Mouse (Mus musculus): ENCODE results near the gene Dmd. TPM values are rescaled to one million over a fixed set of nuclear protein-coding genes. Genes with fewer than 3 reads are reported as not detected.

Dmd gene
- total and polyA plus RNA-seq, 3 experiments: not detected

GRCm38 (mm10) chrX:85077605-85078004 lies 2128.9 kb downstream of the Dmd start:
- DNase-seq (ENCODE audit: low read depth, low spot score): no peak
- H3K27ac ChIP-seq (ENCODE audit: control insufficient read depth, low read depth, low read length): no peak overlapping the region
- H3K9ac ChIP-seq (ENCODE audit: control insufficient read depth, low read depth, low read length, poor library complexity, severe bottlenecking): no peak overlapping the region
- no peak for TF ChIP-seq SIN3A (IDR thresholded peaks at IDR 0.05; ENCODE audit: low read length)
- no peak for TF ChIP-seq GATA1 (IDR thresholded peaks at IDR 0.05; ENCODE audit: low read depth, low read length)
- no peak for TF ChIP-seq E2F4 (IDR thresholded peaks at IDR 0.05; ENCODE audit: borderline replicate concordance, low read depth, low read length)
- no peak for TF ChIP-seq ZC3H11A (IDR thresholded peaks at IDR 0.05; ENCODE audit: low read depth, low read length)
- TF ChIP-seq POLR2AphosphoS5 (IDR thresholded peaks at IDR 0.05; ENCODE audit: borderline replicate concordance, low read depth, low read length): no peak
- TF ChIP-seq BHLHE40 (IDR thresholded peaks at IDR 0.05; ENCODE audit: borderline replicate concordance, low read depth, low read length): no peak
- TF ChIP-seq USF2 (IDR thresholded peaks at IDR 0.05; ENCODE audit: borderline replicate concordance in 1 of 2, insufficient read depth in 1 of 2, low read depth in 1 of 2, low read length in 2 of 2): no peak
- no peak for TF ChIP-seq RCOR1 (IDR thresholded peaks at IDR 0.05; ENCODE audit: low read depth, low read length)
- TF ChIP-seq UBTF (IDR thresholded peaks at IDR 0.05; ENCODE audit: borderline replicate concordance, insufficient read depth, low read depth, low read length): no peak
- TF ChIP-seq NRF1 (IDR thresholded peaks at IDR 0.05; ENCODE audit: insufficient read depth, low read depth, low read length, poor library complexity, severe bottlenecking): no peak
- TF ChIP-seq ZNF384 (IDR thresholded peaks at IDR 0.05; ENCODE audit: low read depth, low read length): no peak
- TF ChIP-seq POLR2AphosphoS2 (IDR thresholded peaks at IDR 0.05; ENCODE audit: low read length): no peak
- no peak for TF ChIP-seq CTCF (IDR thresholded peaks at IDR 0.05 in 2 of 3, conservative IDR thresholded peaks at IDR 0.05 in 1 of 3; ENCODE audit: control insufficient read depth in 1 of 3, insufficient read depth in 1 of 3, low read depth in 2 of 3, low read length in 3 of 3, poor library complexity in 1 of 3, severe bottlenecking in 1 of 3)
- no peak for TF ChIP-seq EP300 (IDR thresholded peaks at IDR 0.05; ENCODE audit: low read depth in 1 of 2, low read length in 2 of 2)
- TF ChIP-seq USF1 (IDR thresholded peaks at IDR 0.05; ENCODE audit: low read depth, low read length): no peak
- no peak for TF ChIP-seq ZKSCAN1 (IDR thresholded peaks at IDR 0.05; ENCODE audit: low read depth, low read length)
- no peak for TF ChIP-seq MYC (IDR thresholded peaks at IDR 0.05; ENCODE audit: low read depth, low read length)
- TF ChIP-seq POLR2A (IDR thresholded peaks at IDR 0.05; ENCODE audit: control insufficient read depth in 1 of 2, insufficient read depth in 1 of 2, low read depth in 1 of 2, low read length in 2 of 2, poor library complexity in 1 of 2): no peak
- TF ChIP-seq TCF12 (IDR thresholded peaks at IDR 0.05; ENCODE audit: low read depth, low read length): no peak
- H3K79me2 ChIP-seq (ENCODE audit: control insufficient read depth, insufficient read depth, low read length, poor library complexity): no peaks in the 10 kb centered on the region
- H3K36me3 ChIP-seq (ENCODE audit: control insufficient read depth in 1 of 2, insufficient read depth in 2 of 2, low read length in 2 of 2): no peaks in the 10 kb centered on the region
- H3K4me1 ChIP-seq (ENCODE audit: control insufficient read depth in 1 of 2, insufficient read depth in 2 of 2, low read length in 2 of 2): no peaks in the 10 kb centered on the region
- no peak overlapping the region for H3K4me3 ChIP-seq (ENCODE audit: control insufficient read depth in 1 of 2, insufficient read depth in 1 of 2, low read depth in 2 of 2, low read length in 2 of 2)
- H3K27me3 ChIP-seq (ENCODE audit: control insufficient read depth in 1 of 2, insufficient read depth in 2 of 2, low read length in 2 of 2): no peaks in the 10 kb centered on the region
- H3K9me3 ChIP-seq (replicated peaks; ENCODE audit: insufficient read depth, low read length): no peaks in the 10 kb centered on the region

- H3K27ac ChIP-seq (ENCODE audit: control insufficient read depth, low read depth, low read length): no peak overlapping the region
- H3K9ac ChIP-seq (ENCODE audit: control insufficient read depth, low read depth, low read length, poor library complexity, severe bottlenecking): no peak overlapping the region
- no peaks in the 10 kb centered on the region for H3K9me3 ChIP-seq (replicated peaks; ENCODE audit: insufficient read depth, low read length)
- H3K79me2 ChIP-seq (ENCODE audit: control insufficient read depth, insufficient read depth, low read length, poor library complexity): no peaks in the 10 kb centered on the region
- no peaks in the 10 kb centered on the region for H3K4me1 ChIP-seq (ENCODE audit: control insufficient read depth in 1 of 2, insufficient read depth in 2 of 2, low read length in 2 of 2)
- H3K27me3 ChIP-seq (ENCODE audit: control insufficient read depth in 1 of 2, insufficient read depth in 2 of 2, low read length in 2 of 2): no peaks in the 10 kb centered on the region
- TF ChIP-seq CHD2 (IDR thresholded peaks at IDR 0.05; ENCODE audit: low read length) (no peak), HCFC1 (IDR thresholded peaks at IDR 0.05; ENCODE audit: low read depth, low read length) (no peak), CHD1 (IDR thresholded peaks at IDR 0.05; ENCODE audit: low read depth, low read length) (no peak), KAT2A (conservative IDR thresholded peaks at IDR 0.05; ENCODE audit: low read depth, low read length) (no peak), ETS1 (IDR thresholded peaks at IDR 0.05; ENCODE audit: low read depth, low read length) (no peak), ELF1 (IDR thresholded peaks at IDR 0.05; ENCODE audit: low read depth, low read length) (no peak), CTCF (IDR thresholded peaks at IDR 0.05 in 2 of 3, conservative IDR thresholded peaks at IDR 0.05 in 1 of 3; ENCODE audit: control insufficient read depth in 1 of 3, insufficient read depth in 1 of 3, low read depth in 2 of 3, low read length in 3 of 3, poor library complexity in 1 of 3, severe bottlenecking in 1 of 3) (no peak), MYC (IDR thresholded peaks at IDR 0.05; ENCODE audit: low read depth, low read length) (no peak), POLR2AphosphoS2 (IDR thresholded peaks at IDR 0.05; ENCODE audit: low read length) (no peak), TAL1 (IDR thresholded peaks at IDR 0.05; ENCODE audit: low read length) (no peak), USF2 (IDR thresholded peaks at IDR 0.05; ENCODE audit: borderline replicate concordance in 1 of 2, insufficient read depth in 1 of 2, low read depth in 1 of 2, low read length in 2 of 2) (no peak), TBP (IDR thresholded peaks at IDR 0.05; ENCODE audit: low read depth, low read length) (no peak), ZKSCAN1 (IDR thresholded peaks at IDR 0.05; ENCODE audit: low read depth, low read length) (no peak), NRF1 (IDR thresholded peaks at IDR 0.05; ENCODE audit: insufficient read depth, low read depth, low read length, poor library complexity, severe bottlenecking) (no peak), MAFK (IDR thresholded peaks at IDR 0.05; ENCODE audit: borderline replicate concordance, low read depth, low read length) (no peak), UBTF (IDR thresholded peaks at IDR 0.05; ENCODE audit: borderline replicate concordance, insufficient read depth, low read depth, low read length) (no peak), ZMIZ1 (IDR thresholded peaks at IDR 0.05; ENCODE audit: low read depth, low read length) (no peak), MAX (IDR thresholded peaks at IDR 0.05; ENCODE audit: low read length) (no peak), USF1 (IDR thresholded peaks at IDR 0.05; ENCODE audit: low read depth, low read length) (no peak)
- no peaks in the 10 kb centered on the region for H3K36me3 ChIP-seq (ENCODE audit: control insufficient read depth in 1 of 2, insufficient read depth in 2 of 2, low read length in 2 of 2)
- no peak for DNase-seq (ENCODE audit: low read depth, low spot score)
- no peak overlapping the region for H3K4me3 ChIP-seq (ENCODE audit: control insufficient read depth in 1 of 2, insufficient read depth in 1 of 2, low read depth in 2 of 2, low read length in 2 of 2)
Observed at GRCm38 (mm10) chrX:85079174-85079573, 2130.5 kb downstream of the Dmd start.
